Mouse (Mus musculus) heart, embryonic 16.5 days (tissue): ENCODE measurements at regions not wholly inside any gene's neighbourhood (a gene's known extent, or its start where the extent isn't known, plus 50 kb on each side); places are given as distances from the start of the nearest gene placed in this dataset.

ENCODE experiments used
- ATAC-seq: fragments of 200-750 bp; cut with Nextera tagmentation; replicated peaks from 2 replicates; pipeline ENCODE4 v1.8.0; 2017; ENCODE audit warnings: moderate number of reproducible peaks; ENCODE audit not compliant: insufficient read depth, low FRiP score; ENCODE audit errors: extremely low read depth
- H3K27ac ChIP-seq: fragments of 300-500 bp; sonication (generic); 2 replicates; pipeline ENCODE4 v1.5.1; 2014; ENCODE audit warnings: mild to moderate bottlenecking, low read length, control low read depth, moderate library complexity
- H3K27me3 ChIP-seq: fragments of 300-500 bp; sonication (generic); 2 replicates; pipeline ENCODE4 v1.6.1; 2014; ENCODE audit warnings: low read length, mixed read lengths; ENCODE audit not compliant: control insufficient read depth, insufficient read depth
- H3K36me3 ChIP-seq: fragments of 300-500 bp; sonication (generic); 2 replicates; pipeline ENCODE4 v1.6.1; 2014; ENCODE audit not compliant: control insufficient read depth, insufficient read depth
- H3K4me1 ChIP-seq: fragments of 300-500 bp; sonication (generic); 2 replicates; pipeline ENCODE4 v1.6.1; 2014; ENCODE audit warnings: low read length, mixed read lengths; ENCODE audit not compliant: control insufficient read depth, insufficient read depth
- H3K4me2 ChIP-seq: fragments of 300-500 bp; sonication (generic); 2 replicates; pipeline ENCODE4 v1.6.1; 2014; ENCODE audit warnings: low read depth, mild to moderate bottlenecking, control low read depth, low read length
- H3K4me3 ChIP-seq: fragments of 300-500 bp; sonication (generic); 2 replicates; pipeline ENCODE4 v1.5.1; 2014; ENCODE audit warnings: mild to moderate bottlenecking, control low read depth, low read length
- H3K9ac ChIP-seq: fragments of 300-500 bp; sonication (generic); 2 replicates; pipeline ENCODE4 v1.6.1; 2014; ENCODE audit warnings: low read length, control low read depth
- H3K9me3 ChIP-seq: fragments of 300-500 bp; sonication (generic); replicated peaks from 2 replicates; pipeline ENCODE4 v1.6.1; 2016; ENCODE audit warnings: low read length; ENCODE audit not compliant: control insufficient read depth
- WGBS: fragments of 180-500 bp; shearing (Covaris S2); extraction: QIAGEN DNeasy Blood & Tissue Kit; methylation state at CpG from one replicate; pipeline ENCODE4 v1.1.7; 2014; 5-methylcytosine and 5-hydroxymethylcytosine counted together

GRCm38 (mm10) chr16:77852066-77852781 lies 250.3 kb upstream of the Gm11146 start:
- Histone ChIP-seq H3K27me3 (no peaks in the 10 kb centered on the region), H3K27ac (no peak overlapping the region), H3K4me1 (no peaks in the 10 kb centered on the region), H3K9me3 (no peaks in the 10 kb centered on the region), H3K9ac (no peak overlapping the region), H3K4me2 (no peak overlapping the region), H3K36me3 (no peaks in the 10 kb centered on the region), H3K4me3 (no peak overlapping the region)
- ATAC-seq, result no peak
- 77% methylated on average over 6 of the region's 6 CpGs for WGBS

- no peaks in the 10 kb centered on the region for H3K9me3 ChIP-seq
- H3K9ac ChIP-seq, result no peak overlapping the region
- no peak overlapping the region for H3K4me2 ChIP-seq
- no peak for ATAC-seq
- no peak overlapping the region for H3K4me3 ChIP-seq
- H3K4me1 ChIP-seq, result no peaks in the 10 kb centered on the region
- no peaks in the 10 kb centered on the region for H3K36me3 ChIP-seq
- H3K27ac ChIP-seq, result no peak overlapping the region
- WGBS, result 78% methylated on average over 13 of the region's 13 CpGs
- no peaks in the 10 kb centered on the region for H3K27me3 ChIP-seq
Observed at GRCm38 (mm10) chr16:77851206-77852065, 249.5 kb upstream of the Gm11146 start.

GRCm38 (mm10) chr16:77835767-77836166 lies 233.9 kb upstream of the Gm11146 start:
- Histone ChIP-seq H3K36me3 (no peaks in the 10 kb centered on the region), H3K27ac (no peak overlapping the region), H3K9me3 (no peaks in the 10 kb centered on the region), H3K4me1 (no peaks in the 10 kb centered on the region), H3K9ac (no peak overlapping the region), H3K4me3 (no peak overlapping the region), H3K4me2 (no peak overlapping the region), H3K27me3 (no peaks in the 10 kb centered on the region)
- no peak for ATAC-seq
- WGBS, result 76% methylated on average over 2 of the region's 2 CpGs

GRCm38 (mm10) chr16:77827322-77828117 lies 225.6 kb upstream of the Gm11146 start:
- no peaks in the 10 kb centered on the region for H3K4me1 ChIP-seq
- H3K9ac ChIP-seq, result no peak overlapping the region
- WGBS, result 51% methylated on average over 4 of the region's 4 CpGs
- H3K36me3 ChIP-seq, result no peaks in the 10 kb centered on the region
- no peak overlapping the region for H3K27ac ChIP-seq
- H3K4me3 ChIP-seq, result no peak overlapping the region
- H3K4me2 ChIP-seq, result no peak overlapping the region
- no peak; the same call in 1 of the 2 replicates for ATAC-seq
- H3K9me3 ChIP-seq, result no peaks in the 10 kb centered on the region
- no peaks in the 10 kb centered on the region for H3K27me3 ChIP-seq

GRCm38 (mm10) chr16:77799709-77800108 lies 197.8 kb upstream of the Gm11146 start:
- no peak overlapping the region for H3K9ac ChIP-seq
- H3K36me3 ChIP-seq, result no peaks in the 10 kb centered on the region
- H3K9me3 ChIP-seq, result no peaks in the 10 kb centered on the region
- ATAC-seq, result peak; percentile 37; the same call in 1 of the 2 replicates
- WGBS, result 56% methylated on average over 5 of the region's 5 CpGs
- no peaks in the 10 kb centered on the region for H3K4me1 ChIP-seq
- H3K4me2 ChIP-seq, result no peak overlapping the region
- no peak overlapping the region for H3K27ac ChIP-seq
- H3K27me3 ChIP-seq, result no peaks in the 10 kb centered on the region
- H3K4me3 ChIP-seq, result no peak overlapping the region

GRCm38 (mm10) chr16:77796926-77797325 lies 195.0 kb upstream of the Gm11146 start:
- Histone ChIP-seq H3K4me3 (no peak overlapping the region), H3K27ac (no peak overlapping the region), H3K36me3 (no peaks in the 10 kb centered on the region), H3K4me2 (no peak overlapping the region), H3K4me1 (no peaks in the 10 kb centered on the region), H3K9ac (no peak overlapping the region), H3K9me3 (no peaks in the 10 kb centered on the region), H3K27me3 (no peaks in the 10 kb centered on the region)
- ATAC-seq, result no peak
- WGBS, result 65% methylated on average over 4 of the region's 4 CpGs

- no peaks in the 10 kb centered on the region for H3K27me3 ChIP-seq
- no peak for ATAC-seq
- WGBS, result 79% methylated on average over 5 of the region's 5 CpGs
- no peak overlapping the region for H3K9ac ChIP-seq
- no peak overlapping the region for H3K27ac ChIP-seq
- no peaks in the 10 kb centered on the region for H3K9me3 ChIP-seq
- H3K4me2 ChIP-seq, result no peak overlapping the region
- H3K36me3 ChIP-seq, result no peaks in the 10 kb centered on the region
- H3K4me1 ChIP-seq, result no peaks in the 10 kb centered on the region
- H3K4me3 ChIP-seq, result no peak overlapping the region
Observed at GRCm38 (mm10) chr16:77789652-77790051, 187.8 kb upstream of the Gm11146 start.

GRCm38 (mm10) chr16:77789206-77789605 lies 187.3 kb upstream of the Gm11146 start:
- H3K27me3 ChIP-seq, result no peaks in the 10 kb centered on the region
- H3K4me3 ChIP-seq, result no peak overlapping the region
- no peaks in the 10 kb centered on the region for H3K4me1 ChIP-seq
- no peak overlapping the region for H3K9ac ChIP-seq
- no peak overlapping the region for H3K27ac ChIP-seq
- 87% methylated on average over 2 of the region's 2 CpGs for WGBS
- no peaks in the 10 kb centered on the region for H3K36me3 ChIP-seq
- ATAC-seq, result no peak
- no peaks in the 10 kb centered on the region for H3K9me3 ChIP-seq
- H3K4me2 ChIP-seq, result no peak overlapping the region
